7 mouse cellular contexts compared by ENCODE assay signal in the genomic region with DNA sequence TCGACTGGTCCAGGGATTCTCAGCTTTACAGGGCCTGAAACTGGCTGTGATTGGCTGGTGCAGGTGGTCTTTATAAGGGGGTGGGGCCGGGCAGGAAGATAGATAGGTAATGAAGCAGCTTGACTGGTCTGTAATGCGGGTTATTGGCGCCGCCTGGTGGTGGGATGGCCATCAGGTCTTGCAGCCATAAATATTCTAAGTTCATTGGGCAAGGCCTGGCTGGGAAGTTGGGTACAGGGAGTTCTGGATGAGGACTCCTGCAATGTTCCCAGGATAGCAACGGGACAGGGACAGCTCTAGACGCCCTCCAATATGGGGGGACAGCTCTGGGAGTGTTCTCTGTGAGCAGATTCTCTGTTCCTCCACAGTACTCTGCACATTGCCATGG. TPM values are rescaled to one million over a fixed set of nuclear protein-coding genes. Genes with fewer than 3 reads are reported as not detected.
DNase-seq lines count a peak whose midpoint lies in the region; ATAC-seq and TF ChIP-seq lines count a peak whose summit lies in the region.

No protein-coding gene starts in this region.

- TF ChIP-seq CTCF in intestine, postnatal 0 days (IDR thresholded peaks at IDR 0.05; ENCODE audit: low read depth), result peak; percentile 86

- ATAC-seq in granulocyte monocyte progenitor cell, adult 5-6 weeks (replicated peaks; ENCODE audit: poor library complexity, severe bottlenecking), result peak; percentile 76
- ATAC-seq in intestine, postnatal 0 days, result peak; percentile 61
- ATAC-seq in midbrain, embryonic 13.5 days, result peak; percentile 86

- peak; percentile 65 for DNase-seq in adrenal gland, adult 8-10 months
- peak; percentile 86 for DNase-seq in embryo, embryonic 11.5 days (ENCODE audit: low read depth, low spot score)
- peak; percentile 98 for DNase-seq in limb, embryonic 10.5 days (ENCODE audit: low spot score)
- DNase-seq in spleen, adult 12 weeks (ENCODE audit: low spot score), result peak; percentile 58

- under 1% methylated on average over 7 of the region's 7 CpGs for WGBS in intestine, postnatal 0 days
- WGBS in limb, embryonic 10.5 days, result under 1% methylated on average over 7 of the region's 7 CpGs
- 2% methylated on average over 7 of the region's 7 CpGs for whole genome bisulfite sequencing in midbrain, embryonic 13.5 days

- H3K27me3 ChIP-seq in intestine, postnatal 0 days (replicated peaks; ENCODE audit: control insufficient read depth, insufficient read depth, low read length), result 0 out of 2 replicates have a peak, but pooled peaks cover 6% of the 10 kb centered on the region
- peaks cover 8% of the 10 kb centered on the region; the same call in 1 of the 2 replicates for H3K27me3 ChIP-seq in limb, embryonic 10.5 days (ENCODE audit: low read depth, poor library complexity, severe bottlenecking)
- H3K27me3 ChIP-seq in midbrain, embryonic 13.5 days, result 0 out of 2 replicates have a peak, but pooled peaks cover 6% of the 10 kb centered on the region

- H3K9me3 ChIP-seq in intestine, postnatal 0 days (ENCODE audit: control insufficient read depth), result no peaks in the 10 kb centered on the region
- no peaks in the 10 kb centered on the region for H3K9me3 ChIP-seq in limb, embryonic 10.5 days (replicated peaks)
- no peaks in the 10 kb centered on the region for H3K9me3 ChIP-seq in midbrain, embryonic 13.5 days

- H3K9ac ChIP-seq in intestine, postnatal 0 days (ENCODE audit: low read depth, low read length), result no peak overlapping the region
- 0 out of 2 replicates have a peak overlapping the region, but pooled peaks have one; percentile 30 for H3K9ac ChIP-seq in midbrain, embryonic 13.5 days (replicated peaks)

- no peaks in the 10 kb centered on the region; the same call in 1 of the 2 replicates for H3K36me3 ChIP-seq in intestine, postnatal 0 days (ENCODE audit: control insufficient read depth, insufficient read depth)
- peaks cover 8% of the 10 kb centered on the region for H3K36me3 ChIP-seq in limb, embryonic 10.5 days
- H3K36me3 ChIP-seq in midbrain, embryonic 13.5 days, result peaks cover 8% of the 10 kb centered on the region; the same call in 1 of the 2 replicates

- H3K4me3 ChIP-seq in intestine, postnatal 0 days (ENCODE audit: low read depth, low read length), result peak overlapping the region; percentile 17; the same call in 1 of the 2 replicates
- H3K4me3 ChIP-seq in limb, embryonic 10.5 days, result peak overlapping the region; percentile 47
- H3K4me3 ChIP-seq in midbrain, embryonic 13.5 days (replicated peaks), result peak overlapping the region; percentile 29

- H3K27ac ChIP-seq in intestine, postnatal 0 days (ENCODE audit: low read depth, low read length), result no peak overlapping the region
- H3K27ac ChIP-seq in limb, embryonic 10.5 days, result peak overlapping the region; percentile 56
- H3K27ac ChIP-seq in midbrain, embryonic 13.5 days, result no peak overlapping the region

- H3K4me1 ChIP-seq in intestine, postnatal 0 days (replicated peaks; ENCODE audit: control insufficient read depth, insufficient read depth, low read length), result no peaks in the 10 kb centered on the region; the same call in 1 of the 2 replicates
- H3K4me1 ChIP-seq in limb, embryonic 10.5 days, result peaks cover 39% of the 10 kb centered on the region
- H3K4me1 ChIP-seq in midbrain, embryonic 13.5 days (replicated peaks), result peaks cover 7% of the 10 kb centered on the region; the same call in 1 of the 2 replicates

- H3K4me2 ChIP-seq in intestine, postnatal 0 days (replicated peaks; ENCODE audit: low read depth), result peak overlapping the region; percentile 54
- H3K4me2 ChIP-seq in midbrain, embryonic 13.5 days (replicated peaks), result peak overlapping the region; percentile 48

RNA-seq across cellular contexts. Expression of gene Adprhl2, which starts 11.6 kb away (rescaled TPM):
- total RNA-seq in adrenal gland, adult 8-10 months (2022), result 10 to 100 TPM; 35.8 to 37.8 (median 37.2) TPM
- 24.9 and 33.4 TPM in 2 replicates for total RNA-seq in granulocyte monocyte progenitor cell, adult 5-6 weeks (2014; fragmentation: Nextera tagmentation)
- 27.7 and 28.2 TPM in 2 replicates for total RNA-seq in granulocyte monocyte progenitor cell, adult 5-6 weeks (2017)
- polyA plus RNA-seq in intestine, postnatal 0 days (2015; fragmentation: Nextera tagmentation; extraction: Ambion mirVana), result 41.7 and 43.0 TPM in 2 replicates
- polyA plus RNA-seq in limb, embryonic 10.5 days (2016; fragmentation: Nextera tagmentation; extraction: Ambion mirVana), result 95.1 and 97.5 TPM in 2 replicates
- 78.9 and 81.8 TPM in 2 replicates for polyA plus RNA-seq in midbrain, embryonic 13.5 days (2015; fragmentation: Nextera tagmentation; extraction: Ambion mirVana)

RNA-seq across cellular contexts. Expression of gene Tekt2, which starts 15.6 kb away (rescaled TPM):
- total RNA-seq in adrenal gland, adult 8-10 months (2022), result 1 to 10 TPM; 1.5 to 6.3 (median 5.2) TPM
- not detected in 2 replicates for total RNA-seq in granulocyte monocyte progenitor cell, adult 5-6 weeks (2014; fragmentation: Nextera tagmentation)
- not detected in 2 replicates for total RNA-seq in granulocyte monocyte progenitor cell, adult 5-6 weeks (2017)
- polyA plus RNA-seq in intestine, postnatal 0 days (2015; fragmentation: Nextera tagmentation; extraction: Ambion mirVana), result 1.6 and 2.1 TPM in 2 replicates
- 0.35 and 0.98 TPM in 2 replicates for polyA plus RNA-seq in limb, embryonic 10.5 days (2016; fragmentation: Nextera tagmentation; extraction: Ambion mirVana)
- polyA plus RNA-seq in midbrain, embryonic 13.5 days (2015; fragmentation: Nextera tagmentation; extraction: Ambion mirVana), result 6.9 and 8.9 TPM in 2 replicates

RNA-seq across cellular contexts. Expression of gene Col8a2, which starts 23.3 kb away (rescaled TPM):
- total RNA-seq in adrenal gland, adult 8-10 months (2022), result 1 to 10 TPM; 3.5 to 4.6 (median 4.0) TPM
- total RNA-seq in granulocyte monocyte progenitor cell, adult 5-6 weeks (2014; fragmentation: Nextera tagmentation), result not detected in 2 replicates
- not detected in 2 replicates for total RNA-seq in granulocyte monocyte progenitor cell, adult 5-6 weeks (2017)
- 1.5 and 2.2 TPM in 2 replicates for polyA plus RNA-seq in intestine, postnatal 0 days (2015; fragmentation: Nextera tagmentation; extraction: Ambion mirVana)
- polyA plus RNA-seq in limb, embryonic 10.5 days (2016; fragmentation: Nextera tagmentation; extraction: Ambion mirVana), result 0.65 and 1.4 TPM in 2 replicates
- polyA plus RNA-seq in midbrain, embryonic 13.5 days (2015; fragmentation: Nextera tagmentation; extraction: Ambion mirVana), result 1.0 and 1.5 TPM in 2 replicates

RNA-seq across cellular contexts. Expression of gene Trappc3, which starts 47.8 kb away (rescaled TPM):
- total RNA-seq in adrenal gland, adult 8-10 months (2022), result 100 to 1,000 TPM in 1 of 4 experiments, 10 to 100 TPM in 3; 94.1 to 101 (median 96.2) TPM
- total RNA-seq in granulocyte monocyte progenitor cell, adult 5-6 weeks (2014; fragmentation: Nextera tagmentation), result 46.2 and 55.5 TPM in 2 replicates
- total RNA-seq in granulocyte monocyte progenitor cell, adult 5-6 weeks (2017), result 48.4 and 54.8 TPM in 2 replicates
- 115 and 126 TPM in 2 replicates for polyA plus RNA-seq in intestine, postnatal 0 days (2015; fragmentation: Nextera tagmentation; extraction: Ambion mirVana)
- polyA plus RNA-seq in limb, embryonic 10.5 days (2016; fragmentation: Nextera tagmentation; extraction: Ambion mirVana), result 83.1 and 95.3 TPM in 2 replicates
- polyA plus RNA-seq in midbrain, embryonic 13.5 days (2015; fragmentation: Nextera tagmentation; extraction: Ambion mirVana), result 149 and 154 TPM in 2 replicates

RNA-seq across cellular contexts. Expression of gene Map7d1, which starts 53.8 kb away (rescaled TPM):
- total RNA-seq in adrenal gland, adult 8-10 months (2022), result 10 to 100 TPM; 55.4 to 81.7 (median 66.8) TPM
- 20.6 and 25.6 TPM in 2 replicates for total RNA-seq in granulocyte monocyte progenitor cell, adult 5-6 weeks (2014; fragmentation: Nextera tagmentation)
- total RNA-seq in granulocyte monocyte progenitor cell, adult 5-6 weeks (2017), result 12.8 and 20.2 TPM in 2 replicates
- 11.7 and 12.2 TPM in 2 replicates for polyA plus RNA-seq in intestine, postnatal 0 days (2015; fragmentation: Nextera tagmentation; extraction: Ambion mirVana)
- polyA plus RNA-seq in limb, embryonic 10.5 days (2016; fragmentation: Nextera tagmentation; extraction: Ambion mirVana), result 56.2 and 63.2 TPM in 2 replicates
- 64.1 and 89.5 TPM in 2 replicates for polyA plus RNA-seq in midbrain, embryonic 13.5 days (2015; fragmentation: Nextera tagmentation; extraction: Ambion mirVana)
